Mouse (Mus musculus): ENCODE data around the gene Best2. TPM values are rescaled to one million over a fixed set of nuclear protein-coding genes. Genes with fewer than 3 reads are reported as not detected.

The Best2 gene
- polyA plus RNA-seq, 1 experiment: 0.07 TPM

DNA sequence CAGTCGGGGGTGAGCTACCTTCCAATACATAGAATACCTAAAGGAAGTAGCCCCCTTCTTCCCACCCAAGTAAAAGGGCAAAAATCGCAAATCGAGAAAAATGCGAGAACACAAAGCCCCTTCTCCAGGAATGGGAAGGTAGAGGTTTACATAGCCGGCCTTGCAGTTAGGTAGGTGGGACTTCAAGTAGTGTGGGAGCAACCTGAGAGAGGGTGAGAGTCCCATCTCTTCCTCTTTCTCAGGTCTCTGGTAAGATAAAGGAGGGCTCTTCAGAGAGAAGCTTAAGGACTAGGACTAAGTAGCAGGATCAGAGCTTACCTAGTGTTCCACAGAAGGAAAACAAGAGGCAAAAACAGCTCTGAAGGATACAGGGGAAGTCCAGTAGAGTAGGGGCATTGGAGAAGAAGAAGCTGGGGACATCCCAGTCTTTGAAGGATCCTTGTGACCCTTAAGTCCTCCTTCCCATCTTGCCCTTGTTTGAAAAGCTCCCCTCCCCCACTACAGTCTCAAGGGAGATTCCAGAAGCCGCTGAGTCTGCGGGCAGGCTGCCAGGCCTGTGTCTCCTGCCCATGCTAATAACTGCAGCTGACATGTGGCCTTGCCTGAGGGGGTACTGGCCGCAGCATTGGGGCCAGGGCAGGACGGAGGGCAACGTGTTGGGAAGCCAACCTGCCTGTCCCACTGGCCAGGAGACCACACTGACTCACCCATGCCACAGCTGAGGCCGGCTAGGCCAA lies 33.5 kb downstream of the Best2 start:
- 32% methylated on average over 11 of the region's 11 CpGs for WGBS
- Histone ChIP-seq H3K27ac (ENCODE audit: insufficient read depth, low read length) (no peak overlapping the region), H3K4me1 (ENCODE audit: control insufficient read depth, insufficient read depth, low read length) (peaks cover 3% of the 10 kb centered on the region; the same call in 1 of the 2 replicates), H3K4me3 (replicated peaks; ENCODE audit: insufficient read depth, low read depth, low read length) (no peak overlapping the region), H3K27me3 (ENCODE audit: control insufficient read depth, insufficient read depth, low read length) (no peaks in the 10 kb centered on the region)
- TF ChIP-seq CTCF (IDR thresholded peaks at IDR 0.05; ENCODE audit: borderline replicate concordance, insufficient read depth, low read depth, low read length) (no peak), POLR2A (IDR thresholded peaks at IDR 0.05; ENCODE audit: borderline replicate concordance, insufficient read depth, low read length) (no peak)
- peak; percentile 57 to 64 for DNase-seq

DNA sequence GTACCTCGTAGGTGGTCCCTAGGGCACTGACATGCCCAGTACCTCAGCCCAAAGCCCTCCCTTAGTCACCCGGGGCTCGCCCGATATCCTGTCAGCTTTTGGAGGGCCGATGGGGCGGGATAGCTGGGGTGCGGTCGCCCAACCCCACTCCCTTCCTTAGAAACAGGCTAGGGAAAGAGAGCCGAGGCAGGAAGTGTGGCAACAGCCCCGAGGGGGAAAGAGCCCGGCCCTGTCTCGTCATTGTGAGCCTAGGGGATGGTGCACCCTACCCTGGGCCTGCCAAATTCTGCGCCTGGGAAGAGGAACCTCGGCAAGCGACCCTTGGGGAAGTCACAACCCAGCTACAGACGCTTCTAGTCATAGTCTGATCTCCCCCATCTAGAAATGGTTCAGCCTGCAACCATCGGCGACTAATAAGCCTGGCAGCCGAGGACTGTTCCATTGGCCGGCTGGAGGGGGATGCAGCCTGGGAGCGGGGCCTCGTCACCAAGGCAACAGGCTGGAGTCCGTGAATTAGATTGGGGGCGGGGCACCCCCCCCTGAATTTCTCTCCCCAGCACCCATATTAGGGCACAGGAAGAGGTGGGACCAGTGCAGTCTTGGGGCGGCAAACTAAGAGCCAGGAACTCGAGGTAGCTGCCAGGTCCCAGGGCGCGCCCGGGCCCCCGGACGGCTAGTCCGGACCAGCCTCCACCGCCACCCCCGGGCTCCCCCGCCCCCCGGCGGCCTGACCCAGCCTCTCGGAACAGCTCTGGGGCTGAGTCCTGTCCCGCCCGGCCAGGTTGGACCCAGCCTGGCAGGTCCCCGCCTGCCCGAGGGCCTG lies 34.5 kb downstream of the Best2 start:
- WGBS: 4% methylated on average over 42 of the region's 42 CpGs
- H3K4me1 ChIP-seq (ENCODE audit: control insufficient read depth, insufficient read depth, low read length): peaks cover 3% of the 10 kb centered on the region; the same call in 1 of the 2 replicates
- DNase-seq: peak; percentile 90 to 91
- H3K27me3 ChIP-seq (ENCODE audit: control insufficient read depth, insufficient read depth, low read length): no peaks in the 10 kb centered on the region
- no peak for TF ChIP-seq POLR2A (IDR thresholded peaks at IDR 0.05; ENCODE audit: borderline replicate concordance, insufficient read depth, low read length)
- no peak for TF ChIP-seq CTCF (IDR thresholded peaks at IDR 0.05; ENCODE audit: borderline replicate concordance, insufficient read depth, low read depth, low read length)
- H3K4me3 ChIP-seq (replicated peaks; ENCODE audit: insufficient read depth, low read depth, low read length): peak overlapping the region; percentile 55
- H3K27ac ChIP-seq (ENCODE audit: insufficient read depth, low read length): peak overlapping the region; percentile 4; the same call in 1 of the 2 replicates

- Histone ChIP-seq H3K4me3 (replicated peaks; ENCODE audit: insufficient read depth, low read depth, low read length) (peak within 1 kb of the TSS; percentile 54), H3K27me3 (ENCODE audit: control insufficient read depth, insufficient read depth, low read length) (no peaks in the 10 kb centered on the region), H3K27ac (ENCODE audit: insufficient read depth, low read length) (peak within 1 kb of the TSS; percentile 82), H3K4me1 (ENCODE audit: control insufficient read depth, insufficient read depth, low read length) (peaks cover 3% of the 10 kb centered on the region)
- DNase-seq: peak; percentile 91 to 94
- WGBS: under 1% methylated on average over 63 of the region's 63 CpGs
- TF ChIP-seq CTCF (IDR thresholded peaks at IDR 0.05; ENCODE audit: borderline replicate concordance, insufficient read depth, low read depth, low read length) (no peak), POLR2A (IDR thresholded peaks at IDR 0.05; ENCODE audit: borderline replicate concordance, insufficient read depth, low read length) (peak; percentile 99)
Observed at GRCm38 (mm10) chr8:84978248-84978940, 35.9 kb downstream of the Best2 start, which contains the start of gene Junb. Gene Junb, minus strand, starts transcription at chr8:84978718.

DNA sequence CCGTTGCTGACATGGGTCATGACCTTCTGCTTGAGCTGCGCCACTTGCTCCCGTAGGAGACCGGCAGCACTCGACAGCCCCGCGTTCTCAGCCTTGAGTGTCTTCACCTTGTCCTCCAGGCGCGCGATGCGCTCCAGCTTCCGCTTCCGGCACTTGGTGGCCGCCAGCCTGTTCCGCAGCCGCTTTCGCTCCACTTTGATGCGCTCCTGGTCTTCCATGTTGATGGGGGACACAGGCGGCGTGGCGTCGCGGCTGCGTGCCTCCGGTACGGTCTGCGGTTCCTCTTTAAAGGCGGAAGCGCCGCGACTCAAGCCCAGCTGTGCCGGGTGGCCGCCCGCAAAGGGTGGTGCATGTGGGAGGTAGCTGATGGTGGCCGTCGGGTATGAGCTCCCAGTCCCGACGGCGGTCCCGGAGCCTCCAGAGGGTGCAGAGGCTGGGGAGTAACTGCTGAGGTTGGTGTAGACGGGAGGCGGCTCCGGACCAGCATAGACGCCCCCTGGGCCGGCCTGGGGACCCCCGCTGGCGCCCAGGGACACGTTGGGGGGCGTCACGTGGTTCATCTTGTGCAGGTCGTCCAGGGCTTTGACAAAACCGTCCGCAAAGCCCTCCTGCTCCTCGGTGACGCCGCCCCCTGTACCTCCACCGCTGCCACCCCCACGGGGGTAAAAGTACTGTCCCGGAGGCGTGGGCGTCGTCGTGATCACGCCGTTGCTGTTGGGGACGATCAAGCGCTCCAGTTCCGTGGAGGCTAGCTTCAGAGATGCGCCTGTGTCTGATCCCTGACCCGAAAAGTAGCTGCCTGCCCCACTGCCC lies 36.7 kb downstream of the Best2 start:
- no peak for TF ChIP-seq POLR2A (IDR thresholded peaks at IDR 0.05; ENCODE audit: borderline replicate concordance, insufficient read depth, low read length)
- peak; percentile 59 to 63 for DNase-seq
- under 1% methylated on average over 70 of the region's 70 CpGs for WGBS
- Histone ChIP-seq H3K27me3 (ENCODE audit: control insufficient read depth, insufficient read depth, low read length) (no peaks in the 10 kb centered on the region), H3K4me3 (replicated peaks; ENCODE audit: insufficient read depth, low read depth, low read length) (peak overlapping the region; percentile 54), H3K4me1 (ENCODE audit: control insufficient read depth, insufficient read depth, low read length) (peaks cover 3% of the 10 kb centered on the region), H3K27ac (ENCODE audit: insufficient read depth, low read length) (peak overlapping the region; percentile 82)

DNA sequence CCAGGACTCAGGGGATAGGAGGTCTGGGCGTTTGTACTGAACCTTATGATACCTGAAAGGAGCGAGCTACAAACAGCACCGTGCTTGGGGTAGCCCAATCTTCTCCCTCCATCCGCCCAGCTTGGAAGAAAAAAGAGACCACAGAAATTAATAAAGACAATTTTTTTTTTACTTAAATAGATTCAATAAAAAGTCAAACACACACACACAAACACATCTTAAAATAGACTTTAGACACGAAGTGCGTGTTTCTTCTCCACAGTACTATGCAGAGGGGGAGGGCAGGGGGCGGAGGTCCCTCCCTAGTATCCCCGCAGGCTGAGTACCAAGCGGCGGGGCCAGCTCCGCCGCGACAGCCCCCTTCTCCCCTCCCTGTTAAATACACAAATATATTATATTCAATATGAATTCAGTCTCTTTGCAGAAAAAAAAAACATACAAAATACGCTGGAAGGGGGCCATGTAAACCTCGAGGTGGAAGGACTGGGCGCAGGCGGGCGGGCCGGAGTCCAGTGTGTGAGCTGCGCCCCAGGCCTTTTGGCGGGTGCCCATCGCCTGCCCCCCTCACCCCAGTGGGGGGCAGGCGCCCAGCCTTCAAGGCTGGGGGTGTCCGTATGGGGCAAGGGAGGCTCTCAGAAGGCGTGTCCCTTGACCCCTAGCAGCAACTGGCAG lies 37.4 kb downstream of the Best2 start:
- peak overlapping the region; percentile 54 for H3K4me3 ChIP-seq (replicated peaks; ENCODE audit: insufficient read depth, low read depth, low read length)
- TF ChIP-seq POLR2A (IDR thresholded peaks at IDR 0.05; ENCODE audit: borderline replicate concordance, insufficient read depth, low read length): 0 out of 2 replicates have a peak, but pooled peaks have one; percentile 58
- TF ChIP-seq CTCF (IDR thresholded peaks at IDR 0.05; ENCODE audit: borderline replicate concordance, insufficient read depth, low read depth, low read length): no peak
- no peaks in the 10 kb centered on the region for H3K27me3 ChIP-seq (ENCODE audit: control insufficient read depth, insufficient read depth, low read length)
- peak overlapping the region; percentile 24; the same call in 1 of the 2 replicates for H3K27ac ChIP-seq (ENCODE audit: insufficient read depth, low read length)
- peaks cover 3% of the 10 kb centered on the region for H3K4me1 ChIP-seq (ENCODE audit: control insufficient read depth, insufficient read depth, low read length)
- DNase-seq: no peak
- under 1% methylated on average over 25 of the region's 25 CpGs for WGBS

- Histone ChIP-seq H3K4me1 (ENCODE audit: control insufficient read depth, insufficient read depth, low read length) (peaks cover 2% of the 10 kb centered on the region), H3K4me3 (replicated peaks; ENCODE audit: insufficient read depth, low read depth, low read length) (peak overlapping the region; percentile 46), H3K27me3 (ENCODE audit: control insufficient read depth, insufficient read depth, low read length) (no peaks in the 10 kb centered on the region), H3K27ac (ENCODE audit: insufficient read depth, low read length) (no peak overlapping the region; the same call in 1 of the 2 replicates)
- peak; percentile 96 for DNase-seq
- WGBS: 2% methylated on average over 61 of the region's 61 CpGs
- no peak; the same call in 1 of the 2 replicates for TF ChIP-seq POLR2A (IDR thresholded peaks at IDR 0.05; ENCODE audit: borderline replicate concordance, insufficient read depth, low read length)
- TF ChIP-seq CTCF (IDR thresholded peaks at IDR 0.05; ENCODE audit: borderline replicate concordance, insufficient read depth, low read depth, low read length): no peak
Observed at GRCm38 (mm10) chr8:84976031-84976762, 38.1 kb downstream of the Best2 start.

All from cerebellum, adult 2 months (tissue).